Comparison of ENCODE assay signal across 12 mouse cellular contexts in the genomic region with DNA sequence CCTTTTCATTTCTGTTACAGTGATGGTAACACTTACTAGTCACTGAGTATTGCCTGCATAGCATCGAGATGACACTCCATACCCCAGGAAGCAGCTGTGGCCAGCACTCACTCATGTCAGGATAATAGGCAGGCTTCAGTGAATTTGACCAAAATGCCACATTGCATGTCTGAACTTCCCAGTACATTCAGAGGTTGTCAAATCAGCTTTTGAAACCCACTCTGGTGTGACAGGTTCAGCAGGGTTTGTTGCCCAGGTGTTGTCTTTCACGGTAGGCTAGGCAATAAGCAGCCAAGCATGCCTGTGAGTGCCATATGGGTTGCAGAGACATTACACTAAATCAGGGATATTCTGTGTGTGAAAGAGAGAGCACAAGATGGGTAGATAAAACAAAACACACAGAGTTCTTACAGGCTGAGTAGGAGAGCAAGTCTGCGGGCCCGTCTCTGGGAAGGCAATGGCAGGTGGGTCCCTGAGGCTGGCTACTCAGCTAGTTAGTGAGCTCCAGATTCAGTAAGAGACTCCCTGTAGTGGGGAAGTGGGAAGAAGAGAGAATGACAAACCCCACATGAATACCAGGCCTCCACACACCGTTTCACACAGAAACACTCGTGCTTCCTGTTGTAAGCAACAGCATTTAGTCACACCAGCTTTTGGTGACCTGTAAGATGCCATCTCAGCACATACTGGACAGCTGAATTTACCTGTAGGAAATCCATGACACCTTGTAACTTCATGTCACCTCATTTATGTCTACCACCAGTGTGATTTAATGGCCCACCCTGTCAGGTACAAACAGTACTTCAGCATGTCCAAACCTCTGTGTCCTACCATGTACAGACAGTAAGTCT.
DNase-seq lines count a peak whose midpoint lies in the region; ATAC-seq lines count a peak whose summit lies in the region.
"Had no signal": no experiment of that assay in that cellular context is flagged by ENCODE, and none has a peak within 500 bp of the region (broad histone marks: within the 10 kb centered on the region; RNA-seq: fewer than 3 reads in every experiment).

No protein-coding gene starts in this region.

- H3K4me2 ChIP-seq in neural tube, embryonic 13.5 days: no peak overlapping the region
- no peak overlapping the region for H3K4me2 ChIP-seq in hindbrain, embryonic 13.5 days
- H3K4me2 ChIP-seq: heart, embryonic 12.5 days had no signal

- no peak for DNase-seq in neural tube, embryonic 10.5 days (ENCODE audit: extremely low spot score, low spot score)
- peak; percentile 38 for DNase-seq in cerebellum, adult 9-11 months
- no peak for DNase-seq in lung, adult 18-20 months
- no peak for DNase-seq in gastrocnemius, postnatal 36 days
- DNase-seq: adrenal gland, postnatal 14 days had no signal

- H3K4me1 ChIP-seq in neural tube, embryonic 13.5 days (replicated peaks): peaks cover 33% of the 10 kb centered on the region
- peaks cover 28% of the 10 kb centered on the region for H3K4me1 ChIP-seq in hindbrain, embryonic 13.5 days (replicated peaks)

- ATAC-seq in neural tube, embryonic 13.5 days (ENCODE audit: low read depth): no peak
- no peak for ATAC-seq in hindbrain, embryonic 13.5 days (ENCODE audit: low FRiP score)
- no peak for ATAC-seq in megakaryocyte progenitor cell, adult 5-6 weeks (replicated peaks; ENCODE audit: poor library complexity)
- ATAC-seq: inflammation-experienced regulatory T-cells, adult 6 months had no signal

- WGBS in neural tube, embryonic 13.5 days: 50% methylated on average over 6 of the region's 6 CpGs
- 57% methylated on average over 6 of the region's 6 CpGs for WGBS in hindbrain, embryonic 13.5 days

- 0 out of 2 replicates have a peak overlapping the region, but pooled peaks have one; percentile 29 for H3K27ac ChIP-seq in neural tube, embryonic 13.5 days (replicated peaks)
- peak overlapping the region; percentile 50 for H3K27ac ChIP-seq in hindbrain, embryonic 13.5 days
- H3K27ac ChIP-seq: macrophage had no signal

- no peaks in the 10 kb centered on the region for H3K36me3 ChIP-seq in neural tube, embryonic 13.5 days
- 0 out of 2 replicates have a peak, but pooled peaks cover 4% of the 10 kb centered on the region for H3K36me3 ChIP-seq in hindbrain, embryonic 13.5 days

- no peaks in the 10 kb centered on the region for H3K27me3 ChIP-seq in neural tube, embryonic 13.5 days
- H3K27me3 ChIP-seq in hindbrain, embryonic 13.5 days: no peaks in the 10 kb centered on the region
- H3K27me3 ChIP-seq: heart, embryonic 12.5 days had no signal

- intact Hi-C loops in gastrocnemius, postnatal 36 days (cut with DNase I): no loop called here

- no peak overlapping the region for H3K9ac ChIP-seq in neural tube, embryonic 13.5 days
- H3K9ac ChIP-seq in hindbrain, embryonic 13.5 days: no peak overlapping the region
- H3K9ac ChIP-seq: heart, embryonic 12.5 days had no signal

- no peaks in the 10 kb centered on the region for H3K9me3 ChIP-seq in neural tube, embryonic 13.5 days
- no peaks in the 10 kb centered on the region for H3K9me3 ChIP-seq in hindbrain, embryonic 13.5 days
- H3K9me3 ChIP-seq: G1E; heart, embryonic 12.5 days had no signal

- H3K4me3 ChIP-seq in neural tube, embryonic 13.5 days: no peak overlapping the region
- H3K4me3 ChIP-seq in hindbrain, embryonic 13.5 days: no peak overlapping the region
- H3K4me3 ChIP-seq: heart, embryonic 12.5 days had no signal
